Mouse (Mus musculus) bone marrow macrophage, adult 2 months (primary cell): ENCODE measurements around the gene Cacna1h. TPM values are rescaled to one million over a fixed set of nuclear protein-coding genes. Genes with fewer than 3 reads are reported as not detected.
A peak's percentile ranks its signal among the peaks of the same experiment; 100 is the strongest.

Experiments
- H3K27ac ChIP-seq: 2 replicates; pipeline ENCODE4 v1.5.1; 2012; ENCODE audit warnings: low read depth, low read length; ENCODE audit not compliant: insufficient read depth
- H3K4me1 ChIP-seq: 2 replicates; pipeline ENCODE4 v1.6.1; 2012; ENCODE audit warnings: low read length; ENCODE audit not compliant: control insufficient read depth, insufficient read depth
- H3K4me3 ChIP-seq: 2 replicates; pipeline ENCODE4 v1.5.1; 2012; ENCODE audit warnings: mild to moderate bottlenecking, low read length, moderate library complexity; ENCODE audit not compliant: insufficient read depth
- CTCF ChIP-seq: IDR thresholded peaks from 2 replicates; pipeline ENCODE4 v1.5.1; 2012; ENCODE audit warnings: low read depth, mild to moderate bottlenecking, low read length, moderate library complexity
- POLR2A ChIP-seq: IDR thresholded peaks from 2 replicates; pipeline ENCODE4 v1.6.1; 2012; ENCODE audit warnings: mild to moderate bottlenecking, low read depth, low read length, borderline replicate concordance
- polyA plus RNA-seq: library from polyadenylated mRNA; stranded (reverse); fragments of >200 nt; gene quantifications from 2 replicates; pipeline ENCODE4 v1.2.4, GENCODE M21; 2012; ENCODE audit not compliant: missing spikeins, insufficient read depth, insufficient read length

The Cacna1h gene
- polyA plus RNA-seq, 1 experiment = not detected

DNA sequence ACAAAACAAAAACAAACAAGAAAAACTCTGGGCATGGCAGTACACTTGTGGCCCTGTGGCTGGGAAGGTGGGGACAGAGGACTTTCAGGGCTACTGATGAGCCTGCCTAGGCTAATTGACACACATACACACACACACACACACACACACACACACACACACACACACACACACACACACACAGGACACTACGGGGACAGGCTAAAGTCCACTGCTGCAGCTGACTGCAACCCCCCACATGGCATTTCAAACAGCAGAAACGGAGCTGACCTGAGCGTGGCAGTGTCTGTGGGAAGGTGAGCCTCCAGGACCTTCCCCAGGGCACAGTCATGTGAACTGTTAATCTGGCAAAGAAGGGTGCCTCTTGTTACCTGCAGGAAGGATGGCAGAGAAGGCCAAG lies 92.1 kb downstream of the Cacna1h start:
- no peak overlapping the region for H3K27ac ChIP-seq
- no peak overlapping the region for H3K4me3 ChIP-seq
- no peaks in the 10 kb centered on the region for H3K4me1 ChIP-seq
- no peak for TF ChIP-seq POLR2A
- no peak for TF ChIP-seq CTCF

DNA sequence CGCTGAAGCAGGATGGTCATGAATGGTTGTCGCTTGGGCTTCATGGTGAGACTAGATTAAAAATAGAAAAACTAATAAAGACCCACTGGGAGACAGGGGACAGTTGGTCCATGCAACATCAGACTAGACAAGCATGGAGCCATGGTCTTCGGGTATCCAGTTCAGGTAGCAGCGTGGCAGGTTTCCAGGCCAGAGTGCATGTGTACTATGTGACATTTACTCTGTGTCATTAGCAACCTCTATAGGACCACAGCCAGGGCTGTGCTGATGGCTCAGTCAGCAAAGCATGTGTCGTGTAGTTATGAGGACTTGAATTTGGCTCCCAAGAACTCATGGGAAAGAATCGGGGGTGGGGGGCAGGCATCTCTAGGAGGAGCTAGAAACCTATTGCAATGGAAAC lies 93.6 kb downstream of the Cacna1h start:
- no peak overlapping the region for H3K4me3 ChIP-seq
- no peak overlapping the region for H3K27ac ChIP-seq
- H3K4me1 ChIP-seq = no peaks in the 10 kb centered on the region
- no peak for TF ChIP-seq CTCF
- TF ChIP-seq POLR2A = no peak

DNA sequence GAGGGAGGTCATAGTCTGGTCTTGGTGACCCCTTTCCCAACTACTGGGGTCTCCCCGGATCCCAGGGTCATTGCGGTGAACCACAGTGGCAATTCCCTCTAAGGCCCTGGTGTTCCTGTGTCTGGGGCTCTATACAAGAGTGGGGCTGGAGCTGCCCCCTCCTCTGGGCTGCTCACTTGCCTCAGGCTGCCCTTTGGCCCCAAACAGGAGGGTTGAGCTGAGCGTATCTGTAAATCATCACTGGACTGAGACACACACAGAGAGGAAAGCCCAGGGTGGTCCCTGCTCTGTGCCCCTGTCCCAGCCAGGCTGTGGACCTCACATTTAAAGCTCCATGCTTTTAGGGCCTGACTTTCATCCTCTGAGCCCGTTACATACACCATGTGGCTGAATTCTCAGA lies 95.4 kb downstream of the Cacna1h start:
- H3K4me3 ChIP-seq = no peak overlapping the region
- peaks cover 6% of the 10 kb centered on the region for H3K4me1 ChIP-seq
- no peak overlapping the region for H3K27ac ChIP-seq
- no peak for TF ChIP-seq POLR2A
- no peak for TF ChIP-seq CTCF

DNA sequence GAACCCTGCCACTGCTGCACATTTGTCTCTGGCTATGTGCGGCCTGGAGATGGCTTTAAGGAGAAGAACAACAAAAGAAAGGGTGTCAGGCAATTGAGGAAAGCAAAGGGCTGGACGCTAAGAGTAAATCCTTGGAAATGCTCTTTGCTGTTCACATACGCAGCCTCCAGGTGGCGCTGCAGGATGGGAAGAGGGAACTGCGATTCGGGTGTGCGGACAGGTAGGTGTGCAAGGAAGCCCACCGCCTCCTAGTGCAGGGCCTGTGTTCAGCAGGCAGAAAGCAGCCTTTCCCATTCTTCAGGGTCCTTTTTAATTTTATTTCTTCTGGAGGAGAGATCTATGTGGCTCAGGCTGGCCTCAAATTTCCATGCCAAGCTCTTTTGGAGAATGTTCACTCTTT lies 99.6 kb downstream of the Cacna1h start:
- H3K27ac ChIP-seq = no peak overlapping the region
- TF ChIP-seq POLR2A (no peak), CTCF (peak; percentile 95)
- H3K4me1 ChIP-seq = peaks cover 19% of the 10 kb centered on the region
- no peak overlapping the region for H3K4me3 ChIP-seq

DNA sequence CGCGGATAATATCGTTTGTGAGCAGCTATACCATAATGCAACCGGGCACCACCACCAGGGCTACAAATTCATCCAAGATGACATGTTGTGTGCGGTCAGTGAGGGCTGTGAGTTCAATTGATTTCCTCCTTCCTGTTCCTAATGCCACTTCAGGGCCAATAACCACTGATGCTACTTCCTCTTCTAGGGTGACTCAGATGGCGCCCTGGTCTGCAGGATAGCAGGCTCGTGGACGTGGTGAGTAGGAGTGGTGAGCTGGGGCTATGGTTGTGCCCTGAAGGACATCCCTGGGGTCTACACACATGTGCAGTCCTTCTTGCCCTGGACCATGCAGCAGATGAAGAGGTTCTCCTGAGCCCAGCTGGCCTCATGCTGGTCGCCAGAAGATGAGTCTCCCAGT lies 101.3 kb downstream of the Cacna1h start:
- H3K27ac ChIP-seq = no peak overlapping the region
- no peak overlapping the region for H3K4me3 ChIP-seq
- TF ChIP-seq CTCF = no peak
- no peak for TF ChIP-seq POLR2A

More for the DNA sequence above, 101.3 kb downstream of the Cacna1h start:
- peaks cover 19% of the 10 kb centered on the region for H3K4me1 ChIP-seq

Other genes starting within 250 kb of the Cacna1h start
- gene BC003965, start 249.2 kb downstream of the Cacna1h start, polyA plus RNA-seq = 9.0 and 10.8 TPM in 2 replicates
- 10.2 and 12.6 TPM in 2 replicates for gene Unkl, start 245.4 kb downstream of the Cacna1h start, polyA plus RNA-seq
- 40.5 and 40.8 TPM in 2 replicates for gene Gnptg, start 193.7 kb downstream of the Cacna1h start, polyA plus RNA-seq
- 19.6 and 19.7 TPM in 2 replicates for gene Tsr3, start 193.6 kb downstream of the Cacna1h start, polyA plus RNA-seq
- gene Baiap3, start 177.4 kb downstream of the Cacna1h start, polyA plus RNA-seq = not detected in 2 replicates
- gene Ube2i, start 159.2 kb downstream of the Cacna1h start, polyA plus RNA-seq = 221 and 242 TPM in 2 replicates
- gene Prss34, start 135.4 kb downstream of the Cacna1h start, polyA plus RNA-seq = 1.2 TPM in 1 of 2 replicates, not detected in the other
- not detected in 2 replicates for gene Prss28, start 125.1 kb downstream of the Cacna1h start, polyA plus RNA-seq
- gene Prss29, start 115.1 kb downstream of the Cacna1h start, polyA plus RNA-seq = not detected in 2 replicates
- gene Tpsab1, start 88.2 kb downstream of the Cacna1h start, polyA plus RNA-seq = not detected in 2 replicates
- gene Tpsb2, start 67.5 kb downstream of the Cacna1h start, polyA plus RNA-seq = not detected in 2 replicates
- not detected in 2 replicates for gene Tpsg1, start 64.5 kb downstream of the Cacna1h start, polyA plus RNA-seq
- gene Tekt4, start 20.8 kb upstream of the Cacna1h start, polyA plus RNA-seq = not detected in 2 replicates
- not detected in 2 replicates for gene Sstr5, start 63.5 kb upstream of the Cacna1h start, polyA plus RNA-seq
- gene Sox8, start 136.9 kb upstream of the Cacna1h start, polyA plus RNA-seq = not detected in 2 replicates
- gene Lmf1, start 145.3 kb upstream of the Cacna1h start, polyA plus RNA-seq = 21.4 and 22.5 TPM in 2 replicates